Mouse (Mus musculus) layer of hippocampus, postnatal 10 days (tissue): ENCODE results near the gene Pde8a. TPM values are rescaled to one million over a fixed set of nuclear protein-coding genes. Genes with fewer than 3 reads are reported as not detected.
A peak's percentile ranks its signal among the peaks of the same experiment; 100 is the strongest.

ENCODE experiments used
- DNase-seq, 2 experiments: peaks; one replicate each; pipeline ENCODE4 v3.0.0; 2021; ENCODE audit warnings: low spot score in 2 of 2
- total RNA-seq, 2 experiments: library from RNA; stranded (reverse); gene quantifications; 2 replicates each; pipeline ENCODE4 v1.2.3; 2021

Gene Pde8a
- total RNA-seq, 2 experiments from 2014 or later: 2.7 to 3.2 TPM

GRCm38 (mm10) chr7:81335705-81336431 is 122.5 kb downstream of the Pde8a start:
- no peak for DNase-seq

DNA sequence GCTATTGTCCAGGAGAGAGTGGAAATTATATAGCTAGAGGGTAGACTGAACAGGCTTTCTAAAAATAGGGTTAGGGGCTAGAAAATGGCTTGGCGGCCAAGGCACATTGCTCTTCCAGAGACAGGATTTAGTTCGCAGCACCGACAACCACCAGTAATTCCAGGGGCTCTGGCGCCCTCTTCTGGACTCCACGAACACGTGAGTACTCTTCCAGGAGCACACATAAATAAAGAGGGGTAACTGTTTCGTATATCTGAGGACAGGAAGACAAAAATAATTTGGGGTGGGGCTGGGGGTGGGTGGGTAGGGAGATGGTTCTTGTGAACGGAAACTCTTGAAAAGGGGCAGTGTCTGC is 123.0 kb downstream of the Pde8a start:
- DNase-seq: peak; percentile 45 to 54

DNA sequence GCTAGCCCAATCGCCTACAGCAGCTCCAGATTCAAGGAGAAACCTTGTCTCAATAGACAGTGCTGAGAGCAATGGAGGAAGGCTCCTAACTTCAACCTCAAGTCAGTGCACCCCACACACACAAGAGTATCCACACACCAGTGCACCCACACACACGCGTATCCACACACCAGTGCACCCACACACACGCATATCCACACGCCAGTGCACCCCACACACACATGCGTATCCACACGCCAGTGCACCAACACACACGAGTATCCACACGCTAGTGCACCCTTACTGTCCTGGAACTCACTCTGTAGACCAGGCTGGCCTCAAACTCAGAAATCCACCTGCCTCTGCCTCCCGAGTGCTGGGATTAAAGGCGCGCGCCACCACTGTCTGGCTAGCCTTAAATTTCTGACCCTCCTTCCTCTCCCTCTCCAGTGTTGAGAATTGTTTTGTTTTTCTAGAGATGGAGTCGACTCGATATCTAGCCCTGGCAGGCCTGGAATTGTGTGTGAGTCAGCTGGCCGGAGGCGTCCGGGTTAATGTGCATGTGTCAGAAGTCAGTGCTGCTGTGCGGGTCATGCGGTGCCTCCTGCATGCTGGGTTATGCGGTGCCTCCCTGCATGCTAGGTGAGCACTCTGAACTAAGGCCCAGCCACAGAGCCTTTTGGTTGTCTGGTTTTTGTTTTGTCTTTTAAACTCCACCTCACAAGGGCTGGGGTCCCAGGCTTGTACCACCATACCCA is 124.6 kb downstream of the Pde8a start:
- DNase-seq: no peak

GRCm38 (mm10) chr7:81338522-81338873 is 125.1 kb downstream of the Pde8a start:
- DNase-seq: no peak

DNA sequence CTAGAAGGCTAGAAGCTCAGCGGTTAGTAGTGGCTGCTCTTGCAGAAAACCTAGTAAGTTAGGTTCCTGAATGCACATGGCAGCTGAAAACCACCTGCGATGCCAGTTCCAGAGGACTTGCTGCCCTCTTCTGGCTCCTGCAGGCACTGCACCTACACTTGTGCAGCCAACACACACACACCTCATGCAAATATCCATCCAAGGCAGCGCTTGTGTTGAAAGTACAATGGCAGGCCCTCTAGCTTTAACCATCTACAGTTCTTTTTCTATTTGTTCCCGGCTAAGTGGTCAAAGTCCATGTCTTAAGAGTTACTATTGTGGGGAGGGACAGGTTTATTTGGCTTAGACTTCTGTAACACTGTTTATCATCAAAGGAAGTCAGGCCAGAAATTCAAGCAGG is 126.4 kb downstream of the Pde8a start:
- peak; percentile 74 for DNase-seq

DNA sequence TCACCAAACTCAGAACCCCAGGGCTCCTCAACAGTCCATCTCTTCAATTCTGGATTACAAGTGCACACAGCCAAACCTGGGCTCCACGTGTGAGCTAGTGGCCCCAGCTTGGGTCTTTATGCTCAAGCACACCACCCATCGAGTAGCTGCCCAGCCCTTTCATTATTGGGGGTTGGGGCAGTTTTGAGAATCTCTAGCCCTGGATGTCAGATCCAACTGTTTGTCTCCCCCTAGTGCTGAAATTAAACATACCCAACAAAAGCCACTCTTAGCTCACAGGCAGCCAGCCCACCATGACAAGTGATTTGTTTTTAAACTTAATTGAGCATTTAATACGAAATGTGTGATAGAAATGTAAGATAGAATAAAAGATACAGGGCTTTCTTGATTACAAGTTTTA is 128.2 kb downstream of the Pde8a start:
- no peak for DNase-seq

GRCm38 (mm10) chr7:81342356-81343094 is 129.1 kb downstream of the Pde8a start:
- DNase-seq: no peak

DNA sequence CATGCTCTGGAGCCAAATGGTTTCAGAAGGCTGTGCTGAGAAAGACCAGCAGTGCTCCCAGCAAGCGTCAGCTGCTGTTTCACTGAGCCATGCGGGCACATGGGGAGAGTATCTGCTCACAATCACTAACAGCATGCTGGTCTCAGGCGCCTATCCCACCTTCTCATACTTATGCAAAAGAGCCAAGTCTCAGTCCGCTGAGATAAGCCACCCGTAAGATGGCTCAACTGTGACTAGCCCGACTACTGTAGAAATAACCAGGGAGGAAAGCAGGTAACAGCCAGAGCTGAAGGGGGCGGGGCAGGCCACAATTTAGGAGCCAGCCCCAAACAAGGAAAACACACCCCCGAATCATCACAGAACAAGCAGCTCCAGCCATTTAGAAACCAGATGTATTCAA is 129.9 kb downstream of the Pde8a start:
- peak in 1 of 2 experiments; percentile 37 for DNase-seq

GRCm38 (mm10) chr7:81343831-81344230 is 130.4 kb downstream of the Pde8a start:
- DNase-seq: peak in 1 of 2 experiments; percentile 44

- DNase-seq: peak; percentile 100
Observed at GRCm38 (mm10) chr7:81344544-81345446, 131.4 kb downstream of the Pde8a start, which contains the start of gene Rps17. Gene Rps17, minus strand, starts transcription at chr7:81345254.

GRCm38 (mm10) chr7:81345447-81346170 is 132.2 kb downstream of the Pde8a start:
- DNase-seq: no peak

DNA sequence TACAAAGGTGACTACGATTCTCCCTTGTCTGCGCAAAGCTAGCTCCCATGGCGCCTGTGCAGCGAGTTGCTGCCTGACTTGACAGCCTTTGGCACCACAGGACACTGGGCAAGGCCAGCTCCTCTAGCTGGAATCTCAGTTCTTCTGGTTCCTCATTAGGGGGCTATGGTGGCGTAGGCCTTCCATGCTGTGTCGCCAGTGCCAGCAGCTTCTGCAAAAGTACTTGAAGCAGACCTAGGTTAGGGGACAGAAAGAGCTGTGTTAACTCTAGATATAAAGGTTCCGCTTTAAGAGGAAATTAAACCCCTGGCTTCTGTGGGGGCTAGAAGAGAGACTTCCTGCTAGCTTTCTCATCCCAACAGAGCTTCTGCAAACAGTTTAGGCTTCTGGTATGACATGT is 134.8 kb downstream of the Pde8a start:
- DNase-seq: no peak

- DNase-seq: no peak
Observed at GRCm38 (mm10) chr7:81351826-81352225, 138.4 kb downstream of the Pde8a start.

DNA sequence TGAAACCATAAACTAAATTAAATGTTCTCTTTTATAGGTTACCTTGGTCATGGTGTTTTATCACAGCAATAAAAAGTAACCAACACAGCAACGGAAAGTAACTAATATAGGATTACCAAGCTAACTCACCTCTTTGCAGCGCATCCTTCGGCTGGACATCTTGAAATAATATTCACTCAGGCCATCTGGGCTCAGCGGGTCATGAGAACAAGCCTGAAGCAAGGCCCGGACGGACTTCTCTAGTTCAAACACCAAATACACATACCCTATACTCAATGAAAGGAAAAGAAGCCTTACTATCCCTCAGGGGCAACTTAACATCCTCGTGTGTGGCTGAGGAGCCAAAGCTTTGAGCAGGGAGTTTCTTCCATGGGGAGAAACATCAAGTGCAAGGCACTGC is 142.3 kb downstream of the Pde8a start:
- no peak for DNase-seq

DNA sequence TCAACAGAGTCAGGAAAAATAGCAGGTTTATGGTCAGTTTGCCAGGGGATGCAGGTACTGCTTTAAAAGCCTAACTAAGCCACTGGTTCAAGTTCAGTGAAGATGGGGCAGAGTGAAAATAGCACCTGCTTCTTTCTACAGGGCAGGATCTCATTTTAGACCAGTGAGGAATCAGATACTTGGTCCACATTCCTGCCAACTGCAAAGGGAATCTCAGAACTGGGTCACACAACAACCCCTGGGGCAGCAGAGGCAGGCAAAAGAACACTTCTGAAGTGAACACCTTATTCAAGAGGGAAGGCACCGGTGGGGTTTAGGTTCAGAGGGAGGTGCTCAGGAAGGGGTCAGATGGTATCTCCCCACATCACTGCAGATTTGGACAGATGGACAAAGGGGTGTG is 143.0 kb downstream of the Pde8a start:
- DNase-seq: no peak

DNA sequence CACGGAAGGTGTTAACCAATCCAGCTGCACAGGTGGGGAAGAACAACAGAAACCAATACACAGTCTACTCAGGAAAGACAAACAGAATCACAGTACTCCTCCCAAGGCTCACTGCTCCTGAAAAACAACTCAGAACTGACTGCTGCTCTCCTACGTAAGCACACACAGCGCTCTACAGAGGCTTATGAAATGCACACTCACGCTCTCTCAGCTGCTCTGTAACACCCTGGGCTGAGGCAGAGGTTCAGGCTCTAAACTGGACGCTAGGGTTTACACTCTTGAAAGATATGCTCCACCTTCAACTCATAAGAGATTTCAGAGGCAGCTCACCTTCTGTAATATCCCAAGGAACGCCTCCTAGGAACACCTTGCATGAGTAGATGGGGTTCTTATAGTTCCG is 143.6 kb downstream of the Pde8a start:
- no peak for DNase-seq

DNA sequence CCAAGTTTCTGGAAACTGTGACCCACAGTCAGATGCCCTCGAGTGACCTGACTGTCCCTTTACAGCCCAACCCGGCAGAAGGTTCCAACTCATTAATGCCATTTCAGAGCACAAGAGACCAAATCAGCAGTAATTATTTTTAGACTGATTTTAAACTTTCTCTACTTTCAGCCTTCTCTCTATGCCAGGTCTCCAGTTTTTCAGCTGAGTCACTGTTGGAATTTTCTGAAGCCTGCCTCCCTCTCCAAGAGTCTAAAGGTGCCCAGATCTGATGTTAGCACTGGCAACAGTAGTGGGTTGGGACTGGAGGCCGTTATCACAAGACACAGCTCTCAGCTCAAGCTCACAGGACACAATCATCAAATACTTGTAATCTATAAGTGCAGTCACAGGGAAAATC is 154.6 kb downstream of the Pde8a start:
- no peak for DNase-seq

DNA sequence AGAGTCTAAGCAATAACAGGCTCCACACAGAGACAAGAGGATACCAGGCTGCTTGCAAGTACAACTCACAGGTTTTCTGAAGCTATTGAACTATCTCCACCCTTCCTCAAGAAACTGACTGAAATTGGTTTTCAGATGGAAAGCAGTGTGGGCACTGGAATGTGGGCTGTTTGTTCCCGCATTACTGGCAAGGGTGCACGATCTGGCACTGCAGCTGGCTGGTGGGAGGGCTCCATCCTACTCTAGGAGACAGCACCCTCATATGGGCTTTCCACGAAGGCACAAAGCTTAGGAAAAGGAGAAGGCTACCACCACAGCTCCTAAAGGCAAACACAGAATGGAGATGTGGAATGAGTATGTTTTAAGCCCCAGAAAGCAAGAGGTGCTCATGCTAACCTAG is 156.3 kb downstream of the Pde8a start:
- DNase-seq: peak; percentile 46 to 48

DNA sequence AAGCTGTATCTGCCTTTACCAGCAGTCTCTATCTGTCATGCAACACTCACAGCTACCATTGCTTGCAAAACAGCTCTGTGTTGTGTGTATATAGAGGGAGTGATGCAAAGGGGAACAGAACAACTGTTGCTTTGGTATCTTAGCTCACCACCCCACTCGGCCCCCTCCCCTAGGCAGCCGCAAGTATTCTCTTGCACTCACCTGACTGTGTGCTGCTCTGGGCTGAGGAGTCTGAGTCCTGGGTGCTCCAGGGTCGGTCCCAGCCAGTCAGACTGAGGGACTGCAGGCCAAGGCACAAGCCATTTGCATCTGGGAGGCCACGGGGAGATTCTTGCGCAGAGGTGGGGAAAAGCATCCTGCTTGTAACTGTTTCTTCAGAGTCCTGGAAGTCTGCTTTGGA is 158.4 kb downstream of the Pde8a start:
- peak; percentile 12 to 17 for DNase-seq

- peak; percentile 62 to 68 for DNase-seq
Observed at GRCm38 (mm10) chr7:81372337-81372920, 159.0 kb downstream of the Pde8a start.
